Mouse (Mus musculus) G1E (cell line): ENCODE data around the gene Gstm3.

Experiments used
- CTCF ChIP-seq: IDR thresholded peaks from 2 replicates; pipeline ENCODE4 v1.5.1; 2012; ENCODE audit warnings: low read depth, low read length, inconsistent platforms, mixed read lengths
- GATA1 ChIP-seq: IDR thresholded peaks from 2 replicates; pipeline ENCODE4 v1.6.1; 2012; ENCODE audit warnings: borderline replicate concordance, low read length, inconsistent platforms, mixed read lengths
- GATA2 ChIP-seq: IDR thresholded peaks from 2 replicates; pipeline ENCODE4 v1.6.1; 2012; ENCODE audit warnings: low read depth, low read length, inconsistent platforms, borderline replicate concordance
- POLR2AphosphoS5 ChIP-seq: IDR thresholded peaks from 2 replicates; pipeline ENCODE4 v1.6.1; 2012; ENCODE audit warnings: low read depth, low read length, inconsistent platforms; ENCODE audit not compliant: insufficient replicate concordance

GRCm38 (mm10) chr3:108013331-108013871, 44.3 kb upstream of the Gstm3 start:
- no peak for TF ChIP-seq CTCF
- no peak for TF ChIP-seq GATA2
- no peak for TF ChIP-seq GATA1
- TF ChIP-seq POLR2AphosphoS5: no peak
